Mouse (Mus musculus): ENCODE data around the gene Pramel1.
"Not testable (repeated sequence)": the region's sequence is repeated elsewhere in the genome, so short reads cannot be mapped to it uniquely, and the experiment has no call there.

Gene Pramel1

GRCm38 (mm10) chr4:143394181-143394580 lies at the start of gene Pramel1:
Gene Pramel1 (plus strand): TSS chr4:143394428.
- no peak for DNase-seq (ENCODE audit: extremely low read depth, low read depth, low spot score)

DNA sequence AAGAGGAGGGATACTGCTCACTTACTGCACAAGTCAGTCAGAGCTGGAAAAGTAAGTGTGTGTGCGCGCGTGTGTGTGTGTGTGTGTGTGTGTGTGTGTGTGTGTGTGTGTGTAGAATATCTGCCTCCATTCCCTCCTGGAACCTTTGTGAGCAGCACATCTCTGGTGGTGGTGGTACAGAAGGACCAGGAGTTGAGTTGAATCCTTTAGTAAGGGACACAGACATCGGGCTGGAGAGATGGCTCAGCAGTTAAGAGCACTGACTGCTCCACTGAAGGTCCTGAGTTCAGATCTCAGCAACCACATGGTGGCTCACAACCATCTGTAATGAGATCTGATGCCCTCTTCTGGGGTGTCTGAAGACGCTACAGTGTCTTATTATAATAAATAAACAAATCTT lies 48.7 kb upstream of the Pramel1 start:
- not testable (repeated sequence) for DNase-seq (ENCODE audit: extremely low read depth, low read depth, low spot score)

DNA sequence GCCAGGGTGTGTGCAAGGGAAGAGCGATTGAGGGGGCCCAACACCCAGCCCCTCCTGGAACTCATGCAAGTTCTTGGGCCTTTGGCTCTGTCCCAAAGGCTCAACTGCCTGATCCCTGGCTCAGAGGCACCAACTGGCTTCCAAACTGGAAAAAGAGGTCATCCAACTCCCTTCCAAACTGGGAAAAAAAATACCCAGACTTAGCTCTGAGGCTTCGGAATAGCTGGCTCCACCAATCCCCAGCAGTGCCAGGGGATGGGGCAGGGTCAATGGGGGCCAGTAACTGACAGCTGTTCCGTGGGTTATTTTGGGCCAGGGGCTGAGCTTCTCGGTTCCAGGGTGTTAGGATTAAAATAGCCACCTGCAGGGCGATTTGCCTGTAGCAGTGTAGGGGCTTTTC lies 45.5 kb upstream of the Pramel1 start:
- no peak for DNase-seq (ENCODE audit: extremely low read depth, low read depth, low spot score)

GRCm38 (mm10) chr4:143349484-143349906 lies 44.7 kb upstream of the Pramel1 start, which contains the start of gene Lrrc38:
Gene Lrrc38 (plus strand): TSS chr4:143349757.
- no peak for DNase-seq (ENCODE audit: extremely low read depth, low read depth, low spot score)

GRCm38 (mm10) chr4:143350047-143351015 lies 43.9 kb upstream of the Pramel1 start:
- no peak for DNase-seq (ENCODE audit: extremely low read depth, low read depth, low spot score)

DNA sequence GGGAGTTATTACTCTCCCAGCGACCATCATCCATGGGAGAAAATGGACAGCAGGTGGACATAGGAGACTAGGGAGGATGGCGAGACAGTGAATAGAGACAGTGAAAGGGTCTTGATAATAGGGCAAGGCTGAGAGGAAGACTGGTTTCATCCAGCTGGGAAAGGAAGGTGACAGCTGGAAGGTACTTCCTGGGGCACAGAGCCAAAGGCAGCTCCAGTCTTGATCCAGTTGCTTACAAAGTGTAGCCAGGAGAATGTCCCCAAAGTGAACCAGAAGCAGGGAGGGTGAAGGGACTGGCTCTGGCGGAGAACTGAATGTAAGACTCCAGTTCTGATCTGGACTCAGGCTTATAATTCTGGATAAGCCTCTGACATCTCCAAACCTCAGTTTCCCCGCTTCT lies 41.9 kb upstream of the Pramel1 start:
- no peak for DNase-seq (ENCODE audit: extremely low read depth, low read depth, low spot score)

DNA sequence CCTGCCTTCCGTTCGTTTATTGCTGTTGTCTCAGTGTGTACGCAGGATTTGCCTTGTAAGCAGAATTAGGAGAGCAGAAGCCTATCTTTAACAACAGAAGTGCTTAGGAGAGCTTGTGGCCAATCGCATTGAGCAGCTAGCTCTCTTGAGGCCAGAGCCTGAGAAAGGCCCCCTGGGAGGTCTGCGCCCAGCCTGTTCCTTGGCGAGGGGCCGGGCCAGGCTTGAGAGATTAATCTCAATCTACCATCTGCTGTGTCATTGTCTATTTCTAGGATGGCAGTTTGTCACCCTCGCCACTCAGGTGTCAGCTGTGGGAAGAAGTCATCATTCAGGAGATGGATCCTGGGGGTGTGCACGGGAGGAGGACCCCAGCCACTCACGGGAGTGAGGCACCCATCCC lies 32.7 kb upstream of the Pramel1 start:
- DNase-seq (ENCODE audit: extremely low read depth, low read depth, low spot score) = no peak

DNA sequence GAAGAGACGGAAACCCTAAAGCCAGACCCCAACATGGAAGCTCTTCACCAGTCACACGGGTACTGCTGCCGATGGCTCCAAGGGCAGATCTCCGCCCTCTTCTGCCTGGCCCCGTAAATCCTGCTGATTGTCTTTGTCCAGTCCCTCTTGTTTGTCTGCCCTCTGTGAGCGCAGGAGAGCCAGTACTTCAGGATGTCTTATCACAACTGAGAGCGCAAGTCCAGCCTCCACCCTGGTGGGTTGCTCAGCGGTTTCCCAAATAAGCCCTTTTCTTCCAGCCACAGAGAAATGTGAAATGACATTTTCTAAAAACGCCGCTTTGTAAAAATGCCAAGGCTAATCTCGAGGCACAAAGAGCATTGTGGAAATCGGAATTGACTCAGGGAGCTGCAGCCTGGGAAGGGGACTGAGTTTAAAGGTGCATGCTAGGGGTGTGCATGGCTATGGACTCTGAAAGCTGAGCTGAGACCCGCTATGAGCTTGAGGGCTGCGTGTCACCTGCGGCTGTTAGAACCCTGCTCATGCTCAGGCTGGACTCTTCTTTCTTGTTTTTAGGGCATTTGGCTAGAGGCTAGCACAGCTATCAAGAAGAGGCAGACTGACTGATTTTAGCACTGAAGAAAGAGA lies 27.7 kb upstream of the Pramel1 start:
- no peak for DNase-seq (ENCODE audit: extremely low read depth, low read depth, low spot score)

- no peak for DNase-seq (ENCODE audit: extremely low read depth, low read depth, low spot score)
Observed at GRCm38 (mm10) chr4:143379480-143379879, 14.7 kb upstream of the Pramel1 start.

- DNase-seq (ENCODE audit: extremely low read depth, low read depth, low spot score) = no peak
Observed at GRCm38 (mm10) chr4:143379931-143380715, 14.1 kb upstream of the Pramel1 start.

DNA sequence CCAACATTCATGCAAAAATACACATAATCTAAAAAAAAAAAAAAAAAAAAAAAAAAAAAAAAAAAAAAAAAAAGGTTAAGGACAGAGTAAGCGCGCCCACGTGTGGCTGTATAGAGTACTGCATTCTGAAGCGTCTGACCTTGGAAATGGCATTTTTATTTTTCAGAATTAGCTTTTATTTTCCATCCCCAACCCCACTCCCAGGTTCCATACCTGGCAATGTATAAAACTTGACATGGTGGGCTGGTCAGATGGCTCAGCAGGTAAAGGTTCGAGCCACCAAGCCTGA lies 13.6 kb upstream of the Pramel1 start:
- DNase-seq (ENCODE audit: extremely low read depth, low read depth, low spot score) = no peak

DNA sequence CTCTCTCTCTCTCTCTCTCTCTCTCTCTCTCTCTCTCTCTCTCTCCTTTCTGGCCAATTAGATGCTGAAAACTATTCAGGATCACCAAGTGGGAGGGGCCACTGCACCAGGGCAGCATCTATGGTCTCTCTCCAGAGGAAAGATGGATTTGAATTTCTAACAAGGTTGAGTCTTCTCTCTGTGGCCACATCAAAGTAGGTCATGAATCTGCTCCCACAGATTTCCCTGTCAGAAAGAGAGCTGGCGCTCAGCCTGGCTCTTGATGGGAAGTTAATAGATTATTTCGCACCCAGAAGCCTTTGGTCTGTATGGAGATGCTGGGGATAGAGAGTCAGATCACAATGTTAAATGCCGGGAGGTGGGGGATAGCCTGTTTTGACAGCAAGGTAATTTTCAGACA lies 12.1 kb upstream of the Pramel1 start:
- no peak for DNase-seq (ENCODE audit: extremely low read depth, low read depth, low spot score)

- no peak for DNase-seq (ENCODE audit: extremely low read depth, low read depth, low spot score)
Observed at GRCm38 (mm10) chr4:143383646-143384045, 10.6 kb upstream of the Pramel1 start.

DNA sequence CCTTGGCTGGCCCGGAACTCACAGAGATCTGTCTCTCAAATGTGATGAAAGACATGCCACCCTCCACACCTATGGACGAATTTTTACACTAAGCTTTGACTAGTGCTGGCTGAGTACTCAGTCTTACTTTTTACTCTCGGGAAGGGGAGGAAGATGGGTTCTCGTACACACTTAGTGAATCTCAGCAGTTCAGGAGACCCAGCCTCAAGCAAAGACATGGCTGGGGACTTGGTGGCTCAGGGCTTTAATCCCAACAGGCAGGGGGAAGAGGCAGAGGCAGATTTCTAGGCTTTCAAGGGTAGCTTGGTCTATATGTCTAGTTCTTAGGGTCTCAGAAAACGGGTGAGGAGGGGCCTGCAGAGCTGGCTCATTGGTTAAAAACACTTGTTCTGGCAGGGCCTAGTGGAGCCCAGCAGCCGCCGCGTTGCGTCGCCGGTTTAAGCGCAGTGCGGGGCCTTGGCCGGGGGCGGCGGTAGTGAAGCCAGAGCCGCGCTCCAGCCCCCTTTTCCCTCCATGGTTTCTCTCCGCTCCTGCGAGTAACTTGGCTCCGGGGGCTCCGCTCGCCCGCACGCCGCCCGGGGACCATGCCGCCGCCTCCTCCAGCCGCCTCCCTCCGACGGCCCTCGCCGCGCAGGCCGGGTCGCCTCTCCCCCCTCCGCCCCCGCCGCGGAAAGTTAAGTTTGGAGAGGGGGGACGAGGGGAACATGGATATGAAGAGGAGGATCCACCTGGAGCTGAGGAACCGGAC lies 5.1 kb upstream of the Pramel1 start:
- DNase-seq (ENCODE audit: extremely low read depth, low read depth, low spot score) = no peak

DNA sequence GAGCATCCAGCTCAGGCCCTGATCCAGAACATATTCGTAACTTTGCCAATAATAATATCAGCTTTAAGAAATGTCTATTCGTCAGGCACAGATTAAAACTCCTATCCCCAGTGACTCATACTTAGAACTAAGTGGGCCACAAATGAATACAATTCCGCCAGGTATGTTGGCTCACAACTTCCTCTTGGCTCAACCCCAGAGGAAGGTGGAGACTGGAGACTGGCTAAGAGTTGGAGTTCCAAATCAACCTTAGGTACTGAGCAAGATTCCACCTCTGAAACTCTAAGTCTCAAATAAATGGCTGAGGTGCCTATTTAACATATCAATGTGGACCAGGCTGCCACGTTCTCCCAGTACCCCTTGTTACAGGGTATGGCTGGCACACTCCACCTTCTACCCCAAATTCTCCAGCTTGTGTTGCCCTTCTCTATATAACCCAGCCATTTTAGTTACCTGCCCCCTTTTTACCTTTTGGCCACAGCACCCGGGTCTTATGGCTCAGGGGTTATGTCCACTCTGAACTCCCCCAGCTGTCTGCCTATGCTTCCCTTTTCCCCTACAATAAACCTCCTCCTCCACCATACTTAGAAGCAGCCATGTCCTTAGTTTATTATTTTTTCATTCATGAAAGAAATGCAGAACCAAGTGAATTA lies 17.5 kb downstream of the Pramel1 start:
- DNase-seq (ENCODE audit: extremely low read depth, low read depth, low spot score) = peak; percentile 36

- peak; percentile 71 for DNase-seq (ENCODE audit: extremely low read depth, low read depth, low spot score)
Observed at GRCm38 (mm10) chr4:143412219-143413092, 18.2 kb downstream of the Pramel1 start, which contains the start of gene Pramef8. Gene Pramef8 (plus strand): TSS chr4:143412426.

DNA sequence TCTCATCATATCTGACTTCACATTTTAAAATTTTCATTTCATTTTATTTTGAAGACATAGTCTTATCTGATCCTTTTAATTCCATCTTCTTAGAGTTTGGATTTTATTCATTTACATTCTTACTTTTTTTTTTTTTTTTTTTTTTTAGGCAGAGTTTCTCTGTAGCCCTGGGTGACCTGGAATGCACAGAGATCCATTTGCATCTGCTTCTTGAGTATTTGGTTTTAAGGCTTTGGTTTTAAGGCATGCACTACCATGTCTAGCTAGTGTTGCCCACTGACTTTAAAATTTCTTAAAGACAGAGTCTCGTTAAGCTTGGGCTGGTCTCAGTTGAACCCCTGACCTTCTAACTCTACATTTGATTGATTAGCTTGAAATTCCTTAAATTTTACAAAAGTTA lies 19.4 kb downstream of the Pramel1 start:
- DNase-seq (ENCODE audit: extremely low read depth, low read depth, low spot score) = no peak

DNA sequence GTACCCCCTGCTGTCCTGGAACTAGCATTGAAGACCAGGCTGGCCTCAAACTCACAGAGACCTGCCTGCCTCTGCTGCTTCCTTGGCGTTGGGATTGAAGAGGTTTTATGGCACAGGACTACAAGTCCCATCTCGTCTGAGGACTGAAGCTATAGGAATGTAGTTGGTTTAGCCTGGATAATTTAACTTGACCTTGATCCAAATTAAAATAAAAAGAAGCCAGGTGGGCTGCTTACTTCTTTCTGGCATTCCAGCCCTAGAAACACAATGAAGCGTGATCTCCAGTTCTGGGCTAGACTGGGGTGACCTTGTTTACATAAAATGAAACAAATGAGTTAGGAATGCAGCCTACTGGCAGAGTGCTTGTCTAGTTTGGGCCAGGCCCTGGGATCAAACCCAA lies 19.9 kb downstream of the Pramel1 start:
- DNase-seq (ENCODE audit: extremely low read depth, low read depth, low spot score) = no peak

DNA sequence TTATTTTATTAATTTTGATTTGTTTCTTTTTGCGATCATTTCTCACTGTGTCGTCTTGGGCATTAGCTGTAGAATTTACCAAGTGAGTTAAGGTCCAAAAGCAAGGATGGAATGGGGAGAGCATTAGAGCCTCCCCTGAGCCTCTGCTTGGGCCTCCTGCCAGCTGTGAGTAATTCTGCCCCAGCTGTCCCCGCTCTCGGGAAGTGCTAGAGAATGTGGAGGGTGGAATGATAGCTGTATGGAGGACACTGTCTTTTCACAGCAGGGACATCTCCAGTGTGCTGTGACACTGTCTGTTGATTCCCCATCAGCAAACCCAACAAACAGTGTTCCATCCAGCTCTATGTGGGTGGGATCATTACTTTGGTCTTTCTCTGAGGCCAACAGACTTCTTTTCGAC lies 32.5 kb downstream of the Pramel1 start:
- not testable (repeated sequence) for DNase-seq (ENCODE audit: extremely low read depth, low read depth, low spot score)

Data from fat pad, adult 2 months (tissue).